Mouse (Mus musculus): ENCODE results near the gene Zfp808. TPM values are rescaled to one million over a fixed set of nuclear protein-coding genes. Genes with fewer than 3 reads are reported as not detected.

Gene Zfp808
- polyA plus RNA-seq, 1 experiment, result not detected

- Histone ChIP-seq H3K4me1 (ENCODE audit: control insufficient read depth, insufficient read depth, insufficient read length, low read length) (no peaks in the 10 kb centered on the region), H3K4me3 (ENCODE audit: low read depth, low read length) (no peak overlapping the region), H3K27me3 (ENCODE audit: control insufficient read depth, insufficient read depth, low read length) (no peaks in the 10 kb centered on the region), H3K27ac (ENCODE audit: insufficient read depth, low read depth, low read length) (no peak overlapping the region), H3K36me3 (ENCODE audit: control insufficient read depth, insufficient read depth, low read length) (no peaks in the 10 kb centered on the region)
- 80% methylated on average over 4 of the region's 4 CpGs for WGBS
- no peak for TF ChIP-seq CTCF (IDR thresholded peaks at IDR 0.05; ENCODE audit: extremely low read depth, insufficient read length, insufficient replicate concordance, low read depth, low read length)
- TF ChIP-seq POLR2A (IDR thresholded peaks at IDR 0.05; ENCODE audit: low read depth, low read length), result no peak
Observed at GRCm38 (mm10) chr13:62263392-62263791, 133.7 kb downstream of the Zfp808 start.
